Mouse (Mus musculus) kidney, embryonic 14.5 days (tissue): ENCODE data around the gene Pax9. TPM values are rescaled to one million over a fixed set of nuclear protein-coding genes. Genes with fewer than 3 reads are reported as not detected.

Experiments
- ATAC-seq: fragments of 200-750 bp; cut with Nextera tagmentation; 2 replicates; pipeline ENCODE4 v1.8.0; 2017; ENCODE audit warnings: moderate number of reproducible peaks, mild to moderate bottlenecking, moderate TSS enrichment, moderate library complexity; ENCODE audit not compliant: low FRiP score, low TSS enrichment
- H3K27ac ChIP-seq: fragments of 300-500 bp; sonication (generic); 2 replicates; pipeline ENCODE4 v1.5.1; 2014; ENCODE audit warnings: low read depth, mild to moderate bottlenecking, low read length, moderate library complexity, mixed read lengths
- H3K27me3 ChIP-seq: fragments of 300-500 bp; sonication (generic); 2 replicates; pipeline ENCODE4 v1.6.1; 2014; ENCODE audit warnings: mild to moderate bottlenecking, low read length; ENCODE audit not compliant: control insufficient read depth, insufficient read depth
- H3K36me3 ChIP-seq: fragments of 300-500 bp; sonication (generic); 2 replicates; pipeline ENCODE4 v1.6.1; 2014; ENCODE audit warnings: low read length, mixed read lengths; ENCODE audit not compliant: control insufficient read depth, insufficient read depth
- H3K4me1 ChIP-seq: fragments of 300-500 bp; sonication (generic); 2 replicates; pipeline ENCODE4 v1.6.1; 2014; ENCODE audit warnings: low read length, mixed read lengths; ENCODE audit not compliant: control insufficient read depth, insufficient read depth
- H3K4me2 ChIP-seq: fragments of 300-500 bp; sonication (generic); replicated peaks from 2 replicates; pipeline ENCODE4 v1.6.1; 2014; ENCODE audit warnings: low read depth, mild to moderate bottlenecking, low read length
- H3K4me3 ChIP-seq: fragments of 300-500 bp; sonication (generic); 2 replicates; pipeline ENCODE4 v1.5.1; 2014; ENCODE audit warnings: mild to moderate bottlenecking, low read length
- H3K9ac ChIP-seq: fragments of 300-500 bp; sonication (generic); 2 replicates; pipeline ENCODE4 v1.6.1; 2014; ENCODE audit warnings: low read depth, mild to moderate bottlenecking, low read length, moderate library complexity
- H3K9me3 ChIP-seq: fragments of 300-500 bp; sonication (generic); 2 replicates; pipeline ENCODE4 v1.6.1; 2016; ENCODE audit warnings: low read length; ENCODE audit not compliant: control insufficient read depth
- WGBS: fragments of 180-500 bp; shearing (Covaris S2); extraction: QIAGEN DNeasy Blood & Tissue Kit; methylation state at CpG from one replicate; pipeline ENCODE4 v1.1.7; 2014; 5-methylcytosine and 5-hydroxymethylcytosine counted together
- polyA plus RNA-seq: library from polyadenylated mRNA; unstranded; fragments of >200 nt; fragmentation: Nextera tagmentation; extraction: Ambion mirVana; gene quantifications from 2 replicates; pipeline ENCODE4 v1.2.1, GENCODE M21; 2014

The Pax9 gene
- polyA plus RNA-seq, 1 experiment from 2014 or later = 0.08 TPM

DNA sequence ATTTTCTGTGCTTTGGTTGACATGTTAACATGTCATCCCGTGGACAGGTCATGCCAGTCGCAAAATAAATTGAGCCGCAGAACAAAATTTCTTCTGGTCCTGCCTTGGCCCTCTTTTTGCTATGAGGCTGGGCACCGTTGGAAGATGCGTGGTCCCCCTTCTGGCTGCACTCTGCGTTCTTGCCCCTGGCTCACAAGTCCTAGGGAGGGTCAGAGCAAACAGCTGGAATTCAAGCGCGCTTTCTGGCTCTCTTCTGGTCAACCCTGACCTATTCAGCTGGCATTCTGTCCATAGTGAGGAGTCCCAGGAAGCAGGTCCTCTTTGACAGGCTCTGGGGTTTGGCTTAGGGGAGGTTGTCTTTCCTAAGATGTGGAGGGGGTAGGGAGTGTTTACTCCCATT is 2.6 kb upstream of the Pax9 start:
- WGBS = 4% methylated on average over 8 of the region's 8 CpGs
- no peaks in the 10 kb centered on the region for H3K4me1 ChIP-seq
- no peak overlapping the region for H3K4me3 ChIP-seq
- no peak overlapping the region for H3K9ac ChIP-seq
- no peaks in the 10 kb centered on the region for H3K9me3 ChIP-seq
- no peak for ATAC-seq
- no peak overlapping the region for H3K27ac ChIP-seq
- H3K27me3 ChIP-seq = peaks cover 97% of the 10 kb centered on the region
- no peak overlapping the region for H3K4me2 ChIP-seq
- H3K36me3 ChIP-seq = no peaks in the 10 kb centered on the region

GRCm38 (mm10) chr12:56689331-56689730 is 2.2 kb upstream of the Pax9 start:
- Histone ChIP-seq H3K27ac (no peak overlapping the region), H3K4me3 (no peak overlapping the region), H3K36me3 (no peaks in the 10 kb centered on the region), H3K9me3 (no peaks in the 10 kb centered on the region), H3K9ac (no peak overlapping the region), H3K27me3 (peaks cover 97% of the 10 kb centered on the region), H3K4me1 (no peaks in the 10 kb centered on the region), H3K4me2 (no peak overlapping the region)
- WGBS = 3% methylated on average over 10 of the region's 10 CpGs
- no peak for ATAC-seq

DNA sequence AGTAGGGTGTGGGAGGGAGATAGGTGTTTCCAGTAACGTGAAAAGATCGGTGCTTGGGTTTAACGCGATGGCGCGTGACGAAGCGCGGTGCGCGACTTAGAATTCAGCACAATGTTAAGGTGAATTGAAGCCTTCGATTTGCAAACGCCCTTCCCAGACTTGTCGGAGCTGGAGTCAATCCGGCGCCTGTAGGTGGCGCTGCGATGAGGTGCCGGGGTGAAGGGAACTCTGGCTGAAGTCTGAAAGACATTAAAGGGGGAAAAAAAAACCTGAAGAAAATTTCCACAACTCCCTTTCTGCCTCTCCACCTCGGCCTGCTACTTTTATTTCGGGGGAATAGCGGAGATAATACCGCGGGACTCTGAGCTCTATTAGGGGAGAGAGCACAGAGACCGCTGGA is 1.8 kb upstream of the Pax9 start:
- H3K9ac ChIP-seq = no peak overlapping the region
- H3K4me1 ChIP-seq = no peaks in the 10 kb centered on the region
- H3K4me2 ChIP-seq = no peak overlapping the region
- peaks cover 97% of the 10 kb centered on the region for H3K27me3 ChIP-seq
- WGBS = under 1% methylated on average over 25 of the region's 25 CpGs
- H3K9me3 ChIP-seq = no peaks in the 10 kb centered on the region
- no peak overlapping the region for H3K27ac ChIP-seq
- ATAC-seq = peak; percentile 33
- H3K36me3 ChIP-seq = no peaks in the 10 kb centered on the region
- no peak overlapping the region for H3K4me3 ChIP-seq

DNA sequence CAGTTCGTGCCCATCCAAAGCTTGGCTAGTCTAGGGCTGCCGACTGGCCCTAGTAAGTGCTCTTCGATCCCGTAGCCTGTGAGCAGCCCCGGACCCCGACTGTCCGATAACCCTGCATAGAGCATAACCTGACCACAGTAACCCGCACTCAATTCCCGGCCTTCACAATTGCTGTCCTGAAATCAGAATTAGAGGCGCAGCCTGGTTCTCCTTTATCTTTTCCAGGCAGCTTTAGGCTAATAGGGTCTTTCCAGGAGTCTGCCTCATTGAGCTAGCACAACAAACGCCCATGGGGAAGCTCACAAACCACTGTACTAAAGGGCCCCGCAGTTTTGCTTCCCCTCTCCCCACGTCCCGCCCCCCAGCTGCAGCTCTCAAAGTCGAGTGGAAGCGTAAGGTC is 1.2 kb upstream of the Pax9 start:
- Histone ChIP-seq H3K4me1 (no peaks in the 10 kb centered on the region; the same call in 1 of the 2 replicates), H3K9me3 (no peaks in the 10 kb centered on the region), H3K9ac (no peak overlapping the region), H3K4me2 (no peak overlapping the region), H3K27me3 (peaks cover 97% of the 10 kb centered on the region), H3K27ac (no peak overlapping the region), H3K4me3 (no peak overlapping the region), H3K36me3 (no peaks in the 10 kb centered on the region)
- 5% methylated on average over 16 of the region's 16 CpGs for WGBS
- ATAC-seq = no peak

DNA sequence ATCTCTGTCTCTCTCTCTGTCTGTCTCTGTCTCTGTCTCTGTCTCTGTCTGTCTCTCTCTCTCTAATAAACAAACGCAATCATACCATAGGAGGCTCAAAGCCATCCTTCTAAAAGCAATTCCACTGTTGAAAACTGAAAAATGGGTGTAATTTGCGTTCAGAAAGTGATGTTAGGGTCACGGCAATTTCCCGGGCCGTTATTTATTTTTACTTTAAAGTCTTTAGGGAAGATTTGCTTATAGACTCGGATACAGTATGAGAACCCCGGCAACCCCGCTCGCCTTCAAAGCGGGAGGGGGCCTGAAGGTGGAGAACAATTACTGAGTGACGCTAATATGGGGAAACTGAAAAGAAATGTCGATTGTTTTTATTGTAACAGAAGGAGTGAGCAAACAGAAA is 566 bp upstream of the Pax9 start:
- no peak overlapping the region for H3K27ac ChIP-seq
- no peaks in the 10 kb centered on the region for H3K36me3 ChIP-seq
- H3K27me3 ChIP-seq = peaks cover 98% of the 10 kb centered on the region
- H3K4me3 ChIP-seq = no peak overlapping the region
- H3K4me1 ChIP-seq = peaks cover 4% of the 10 kb centered on the region; the same call in 1 of the 2 replicates
- WGBS = 3% methylated on average over 12 of the region's 12 CpGs
- no peak for ATAC-seq
- no peak overlapping the region for H3K4me2 ChIP-seq
- H3K9me3 ChIP-seq = no peaks in the 10 kb centered on the region
- no peak overlapping the region for H3K9ac ChIP-seq

DNA sequence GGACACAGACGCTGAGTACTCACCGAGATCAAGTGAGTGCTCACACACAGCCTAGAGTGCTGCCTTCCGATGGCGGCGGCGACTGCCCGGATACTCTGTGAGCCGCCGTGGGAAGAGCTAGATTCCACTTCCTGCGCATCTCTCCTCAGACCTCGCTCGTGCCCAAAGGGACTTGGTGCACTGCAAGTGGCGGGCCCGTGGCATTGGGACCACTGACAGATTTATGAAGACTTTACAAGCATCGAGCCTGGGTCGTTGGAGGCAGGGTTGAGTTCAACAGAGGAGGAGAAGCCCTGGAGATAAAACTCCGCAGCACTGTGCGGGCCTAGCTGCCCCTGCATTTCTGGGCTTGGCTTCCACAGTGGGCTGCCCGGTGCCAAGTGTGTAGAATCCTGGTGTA is 969 bp downstream of the Pax9 start:
- no peak overlapping the region for H3K9ac ChIP-seq
- WGBS = 3% methylated on average over 19 of the region's 19 CpGs
- peaks cover 16% of the 10 kb centered on the region for H3K4me1 ChIP-seq
- ATAC-seq = no peak
- no peak overlapping the region; the same call in 1 of the 2 replicates for H3K4me3 ChIP-seq
- H3K9me3 ChIP-seq = no peaks in the 10 kb centered on the region
- H3K27me3 ChIP-seq = peaks cover 100% of the 10 kb centered on the region
- no peaks in the 10 kb centered on the region for H3K36me3 ChIP-seq
- no peak overlapping the region for H3K27ac ChIP-seq
- H3K4me2 ChIP-seq = no peak overlapping the region

DNA sequence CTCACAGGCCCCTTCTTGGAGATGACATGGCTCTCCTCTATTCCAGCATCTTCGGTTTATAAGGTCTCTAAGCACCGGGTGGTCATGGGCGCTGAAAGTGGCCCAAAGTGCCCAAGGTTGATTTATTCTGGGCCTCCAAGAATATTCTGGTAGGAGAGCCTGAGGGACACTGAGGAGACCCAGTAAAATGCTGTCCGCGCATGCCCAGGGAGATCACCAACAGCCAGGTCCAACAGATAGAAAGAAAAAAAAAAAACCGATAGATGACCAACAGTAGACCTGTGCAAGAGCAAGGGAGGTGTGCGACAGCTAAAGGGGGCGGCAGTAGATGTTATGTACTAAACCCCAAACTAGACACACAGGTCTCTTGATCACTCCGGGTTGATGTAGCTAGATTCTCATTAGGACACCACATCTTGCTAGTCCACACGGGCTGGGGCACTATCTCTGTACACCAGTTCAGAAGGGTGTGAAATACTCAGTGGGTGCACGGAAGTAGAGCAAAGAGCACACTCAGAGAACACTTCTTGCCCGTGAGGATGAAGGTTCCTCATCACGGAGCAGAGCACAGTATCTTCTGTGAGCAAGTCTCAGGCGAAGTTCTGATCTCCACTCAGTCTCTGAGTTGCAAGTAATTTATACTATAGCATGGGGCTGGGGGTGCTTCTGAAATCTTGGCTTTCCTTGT is 2.0 kb downstream of the Pax9 start:
- Histone ChIP-seq H3K9ac (no peak overlapping the region), H3K4me3 (no peak overlapping the region), H3K4me2 (no peak overlapping the region), H3K27me3 (peaks cover 97% of the 10 kb centered on the region), H3K27ac (no peak overlapping the region), H3K36me3 (no peaks in the 10 kb centered on the region), H3K9me3 (no peaks in the 10 kb centered on the region), H3K4me1 (peaks cover 16% of the 10 kb centered on the region)
- ATAC-seq = no peak
- WGBS = 12% methylated on average over 14 of the region's 14 CpGs

DNA sequence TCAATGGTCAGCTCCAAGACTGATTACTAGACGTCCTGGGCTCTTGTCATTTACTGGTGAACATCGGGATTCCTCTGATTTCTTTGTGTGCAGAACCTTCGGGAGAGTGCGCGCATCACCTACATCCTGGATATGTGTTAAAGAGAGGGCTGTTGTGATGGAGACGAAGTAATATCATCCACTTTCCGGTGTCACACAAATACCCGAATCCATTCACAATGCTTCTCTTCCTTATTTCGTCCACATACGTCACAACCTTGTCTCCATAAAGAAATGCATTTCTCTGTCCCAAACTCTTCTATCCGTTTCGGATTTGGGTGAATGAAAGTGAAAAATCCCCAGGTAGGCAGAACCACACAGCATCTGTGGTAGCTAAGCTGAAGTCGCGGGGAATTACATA is 2.8 kb downstream of the Pax9 start:
- Histone ChIP-seq H3K4me3 (no peak overlapping the region), H3K27me3 (peaks cover 95% of the 10 kb centered on the region), H3K9me3 (no peaks in the 10 kb centered on the region), H3K36me3 (no peaks in the 10 kb centered on the region), H3K9ac (no peak overlapping the region), H3K27ac (no peak overlapping the region), H3K4me1 (peaks cover 16% of the 10 kb centered on the region), H3K4me2 (no peak overlapping the region)
- WGBS = 2% methylated on average over 14 of the region's 14 CpGs
- no peak for ATAC-seq

DNA sequence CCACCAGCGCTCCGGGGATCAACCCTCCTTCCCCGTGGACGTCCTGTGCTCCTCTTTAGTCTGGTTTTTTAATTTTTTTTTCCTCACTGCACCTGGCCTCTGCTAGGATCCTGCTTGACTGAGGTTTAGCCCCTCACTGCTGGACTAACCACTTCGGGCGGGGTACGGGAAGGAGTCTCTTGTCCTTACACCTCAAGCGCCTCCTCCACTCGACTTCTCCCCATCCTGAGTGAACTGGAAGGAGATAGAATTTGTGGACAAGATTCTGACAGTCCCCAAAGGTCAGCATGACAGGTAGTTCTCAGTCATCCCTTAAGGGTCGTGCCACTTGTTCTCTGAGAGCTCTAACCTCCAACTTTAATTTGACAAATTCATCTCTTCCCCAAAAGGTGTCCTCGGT is 3.4 kb downstream of the Pax9 start:
- under 1% methylated on average over 11 of the region's 11 CpGs for WGBS
- Histone ChIP-seq H3K4me2 (peak overlapping the region; percentile 49; the same call in 1 of the 2 replicates), H3K9me3 (no peaks in the 10 kb centered on the region), H3K36me3 (no peaks in the 10 kb centered on the region), H3K4me3 (peak overlapping the region; percentile 33; the same call in 1 of the 2 replicates), H3K4me1 (peaks cover 16% of the 10 kb centered on the region), H3K27ac (no peak overlapping the region), H3K27me3 (peaks cover 95% of the 10 kb centered on the region), H3K9ac (no peak overlapping the region)
- ATAC-seq = no peak
